Mouse (Mus musculus) bone marrow macrophage, adult 2 months (primary cell): ENCODE measurements at regions not wholly inside any gene's neighbourhood (a gene's known extent, or its start where the extent isn't known, plus 50 kb on each side); places are given as distances from the start of the nearest gene placed in this dataset.
A peak's percentile ranks its signal among the peaks of the same experiment; 100 is the strongest.

Source experiments
- H3K27ac ChIP-seq: 2 replicates; pipeline ENCODE4 v1.5.1; 2012; ENCODE audit warnings: low read depth, low read length; ENCODE audit not compliant: insufficient read depth
- H3K4me1 ChIP-seq: 2 replicates; pipeline ENCODE4 v1.6.1; 2012; ENCODE audit warnings: low read length; ENCODE audit not compliant: control insufficient read depth, insufficient read depth
- H3K4me3 ChIP-seq: 2 replicates; pipeline ENCODE4 v1.5.1; 2012; ENCODE audit warnings: mild to moderate bottlenecking, low read length, moderate library complexity; ENCODE audit not compliant: insufficient read depth
- CTCF ChIP-seq: IDR thresholded peaks from 2 replicates; pipeline ENCODE4 v1.5.1; 2012; ENCODE audit warnings: low read depth, mild to moderate bottlenecking, low read length, moderate library complexity
- POLR2A ChIP-seq: IDR thresholded peaks from 2 replicates; pipeline ENCODE4 v1.6.1; 2012; ENCODE audit warnings: mild to moderate bottlenecking, low read depth, low read length, borderline replicate concordance

GRCm38 (mm10) chr10:66943875-66944274 is 152.1 kb upstream of the Jmjd1c start:
- Histone ChIP-seq H3K4me3 (no peak overlapping the region), H3K27ac (no peak overlapping the region), H3K4me1 (peaks cover 10% of the 10 kb centered on the region)
- no peak for TF ChIP-seq CTCF
- no peak for TF ChIP-seq POLR2A

- H3K4me3 ChIP-seq: no peak overlapping the region
- peaks cover 9% of the 10 kb centered on the region for H3K4me1 ChIP-seq
- no peak overlapping the region for H3K27ac ChIP-seq
- no peak for TF ChIP-seq POLR2A
- TF ChIP-seq CTCF: no peak
Observed at GRCm38 (mm10) chr10:66946161-66946560, 149.8 kb upstream of the Jmjd1c start.

GRCm38 (mm10) chr10:66948329-66948728 is 147.6 kb upstream of the Jmjd1c start:
- Histone ChIP-seq H3K27ac (no peak overlapping the region), H3K4me3 (no peak overlapping the region), H3K4me1 (peaks cover 18% of the 10 kb centered on the region)
- TF ChIP-seq CTCF (no peak), POLR2A (no peak)

GRCm38 (mm10) chr10:66950441-66950840 is 145.5 kb upstream of the Jmjd1c start:
- H3K4me3 ChIP-seq: no peak overlapping the region
- H3K27ac ChIP-seq: peak overlapping the region; percentile 14
- peaks cover 31% of the 10 kb centered on the region for H3K4me1 ChIP-seq
- TF ChIP-seq CTCF: no peak
- TF ChIP-seq POLR2A: no peak

GRCm38 (mm10) chr10:66951231-66951822 is 144.6 kb upstream of the Jmjd1c start:
- Histone ChIP-seq H3K27ac (no peak overlapping the region), H3K4me1 (peaks cover 31% of the 10 kb centered on the region), H3K4me3 (no peak overlapping the region)
- no peak for TF ChIP-seq CTCF
- TF ChIP-seq POLR2A: no peak

GRCm38 (mm10) chr10:66951935-66952334 is 144.0 kb upstream of the Jmjd1c start:
- Histone ChIP-seq H3K4me1 (peaks cover 31% of the 10 kb centered on the region), H3K4me3 (no peak overlapping the region), H3K27ac (no peak overlapping the region)
- TF ChIP-seq CTCF (no peak), POLR2A (no peak)

GRCm38 (mm10) chr10:66953248-66953975 is 142.5 kb upstream of the Jmjd1c start:
- 0 out of 2 replicates have a peak overlapping the region, but pooled peaks have one; percentile 0 for H3K27ac ChIP-seq
- no peak overlapping the region for H3K4me3 ChIP-seq
- no peak for TF ChIP-seq POLR2A
- no peak for TF ChIP-seq CTCF
- peaks cover 31% of the 10 kb centered on the region for H3K4me1 ChIP-seq

- no peak for TF ChIP-seq CTCF
- TF ChIP-seq POLR2A: no peak
- Histone ChIP-seq H3K27ac (0 out of 2 replicates have a peak overlapping the region, but pooled peaks have one; percentile 0), H3K4me3 (no peak overlapping the region), H3K4me1 (peaks cover 31% of the 10 kb centered on the region)
Observed at GRCm38 (mm10) chr10:66953976-66954505, 141.9 kb upstream of the Jmjd1c start.

- no peak for TF ChIP-seq POLR2A
- no peak for TF ChIP-seq CTCF
- H3K4me3 ChIP-seq: no peak overlapping the region
- no peak overlapping the region for H3K27ac ChIP-seq
- H3K4me1 ChIP-seq: peaks cover 29% of the 10 kb centered on the region
Observed at GRCm38 (mm10) chr10:66955430-66955829, 140.5 kb upstream of the Jmjd1c start.

- Histone ChIP-seq H3K4me3 (no peak overlapping the region), H3K4me1 (peaks cover 19% of the 10 kb centered on the region), H3K27ac (no peak overlapping the region)
- TF ChIP-seq CTCF (no peak), POLR2A (no peak)
Observed at GRCm38 (mm10) chr10:66956619-66957018, 139.3 kb upstream of the Jmjd1c start.
